In genomic region chr8:65922294-65923019, GRCm38 (mm10) we compare ENCODE assay signal across 13 mouse cellular contexts.
A peak's percentile ranks its signal among the peaks of the same experiment; 100 is the strongest.
DNase-seq lines count a peak whose midpoint lies in the region; ATAC-seq and TF ChIP-seq lines count a peak whose summit lies in the region.
"Had no signal": no experiment of that assay in that cellular context is flagged by ENCODE, and none has a peak within 500 bp of the region (broad histone marks: within the 10 kb centered on the region; RNA-seq: fewer than 3 reads in every experiment).

No protein-coding gene starts in this region.

- H3K4me2 ChIP-seq in hindbrain, postnatal 0 days (ENCODE audit: low read depth, low read length), result no peak overlapping the region
- H3K4me2 ChIP-seq in hindbrain, embryonic 13.5 days, result no peak overlapping the region
- H3K4me2 ChIP-seq: limb, embryonic 15.5 days; lung, embryonic 14.5 days had no signal

- H3K27me3 ChIP-seq in hindbrain, postnatal 0 days (ENCODE audit: insufficient read depth, low read length), result no peaks in the 10 kb centered on the region
- no peaks in the 10 kb centered on the region for H3K27me3 ChIP-seq in hindbrain, embryonic 13.5 days
- H3K27me3 ChIP-seq: limb, embryonic 15.5 days; megakaryocyte, embryonic 14.5 days had no signal

- H3K27ac ChIP-seq in hindbrain, postnatal 0 days, result no peak overlapping the region
- H3K27ac ChIP-seq in hindbrain, embryonic 13.5 days, result no peak overlapping the region
- H3K27ac ChIP-seq: limb, embryonic 15.5 days had no signal

- ATAC-seq in hindbrain, postnatal 0 days, result peak; percentile 61
- ATAC-seq in hindbrain, embryonic 13.5 days (ENCODE audit: low FRiP score), result no peak; the same call in 1 of the 2 replicates

- no peak for TF ChIP-seq CTCF in hindbrain, postnatal 0 days (IDR thresholded peaks at IDR 0.05; ENCODE audit: low read depth)

- no peaks in the 10 kb centered on the region for H3K4me1 ChIP-seq in hindbrain, postnatal 0 days (ENCODE audit: insufficient read depth, low read length)
- no peaks in the 10 kb centered on the region for H3K4me1 ChIP-seq in hindbrain, embryonic 13.5 days (replicated peaks)
- H3K4me1 ChIP-seq: limb, embryonic 15.5 days; megakaryocyte, embryonic 14.5 days had no signal

- H3K4me3 ChIP-seq in hindbrain, postnatal 0 days (ENCODE audit: low read length), result no peak overlapping the region
- no peak overlapping the region for H3K4me3 ChIP-seq in hindbrain, embryonic 13.5 days
- H3K4me3 ChIP-seq: limb, embryonic 15.5 days; megakaryocyte, embryonic 14.5 days had no signal

- no peak overlapping the region for H3K9ac ChIP-seq in hindbrain, postnatal 0 days (replicated peaks; ENCODE audit: low read length)
- H3K9ac ChIP-seq in hindbrain, embryonic 13.5 days, result no peak overlapping the region
- H3K9ac ChIP-seq: limb, embryonic 15.5 days; lung, embryonic 14.5 days had no signal

- H3K36me3 ChIP-seq in hindbrain, postnatal 0 days (ENCODE audit: insufficient read depth, low read length), result no peaks in the 10 kb centered on the region
- H3K36me3 ChIP-seq in hindbrain, embryonic 13.5 days, result no peaks in the 10 kb centered on the region
- H3K36me3 ChIP-seq: limb, embryonic 15.5 days had no signal

- peak; percentile 1 for DNase-seq in cerebellum, adult 9-11 months
- DNase-seq in cerebellum, adult 8-10 months, result no peak
- peak; percentile 69 for DNase-seq in hindbrain, postnatal 0 days (ENCODE audit: low spot score)
- DNase-seq in frontal cortex, postnatal 36 days (ENCODE audit: low spot score in 2 of 2), result peak; percentile 2 to 33
- peak; percentile 8 to 12 for DNase-seq in left cerebral cortex, adult 18-20 months (ENCODE audit: low spot score in 2 of 2)
- DNase-seq in urinary bladder, adult 18-20 months (ENCODE audit: low spot score in 2 of 2), result no peak
- no peak for DNase-seq in MN1 (ENCODE audit: low spot score)
- DNase-seq: adrenal gland, adult 2 months; kidney, adult 8-10 months; lung, embryonic 14.5 days had no signal

- H3K9me3 ChIP-seq in hindbrain, postnatal 0 days (ENCODE audit: low read length), result no peaks in the 10 kb centered on the region
- no peaks in the 10 kb centered on the region for H3K9me3 ChIP-seq in hindbrain, embryonic 13.5 days
- H3K9me3 ChIP-seq: limb, embryonic 15.5 days; megakaryocyte, embryonic 14.5 days had no signal

- 39% methylated on average over 3 of the region's 3 CpGs for WGBS in hindbrain, postnatal 0 days
- 82% methylated on average over 3 of the region's 3 CpGs for WGBS in hindbrain, embryonic 13.5 days

Comparison
In these comparisons a context has a peak if more than half of its experiments do, and no peak if none do; other contexts are left out.
1. DNase-seq: peak in cerebellum, adult 9-11 months (single experiment), hindbrain, postnatal 0 days (single experiment), frontal cortex, postnatal 36 days (2 of 2) and left cerebral cortex, adult 18-20 months (2 of 2); none in cerebellum, adult 8-10 months (single experiment), urinary bladder, adult 18-20 months (0 of 2) and MN1 (single experiment).